Mouse (Mus musculus): ENCODE measurements at regions not wholly inside any gene's neighbourhood (a gene's known extent, or its start where the extent isn't known, plus 50 kb on each side); places are given as distances from the start of the nearest gene placed in this dataset.

DNA sequence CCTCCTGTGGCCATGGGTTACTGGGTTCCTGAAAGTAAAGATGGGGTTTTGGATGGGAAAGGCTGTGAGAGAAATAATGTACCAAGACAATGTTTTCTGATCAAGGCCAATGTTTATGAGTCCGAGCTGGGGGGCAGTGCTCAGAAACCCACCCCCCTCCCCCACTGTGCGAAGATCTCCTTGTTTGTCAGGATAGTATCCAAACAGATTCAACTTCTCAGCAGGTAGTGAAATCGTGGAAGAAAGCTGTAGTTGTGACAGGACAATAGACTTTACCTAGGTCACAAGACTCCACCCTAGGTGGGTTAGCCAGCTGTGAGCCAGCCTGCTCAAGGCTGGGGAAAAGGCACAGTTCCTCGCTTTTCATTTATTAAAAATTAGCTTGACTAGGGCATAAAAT is 6688.6 kb upstream of the Gm7489 start:
- no peak for TF ChIP-seq GATA1 (IDR thresholded peaks at IDR 0.05; ENCODE audit: low read length)

DNA sequence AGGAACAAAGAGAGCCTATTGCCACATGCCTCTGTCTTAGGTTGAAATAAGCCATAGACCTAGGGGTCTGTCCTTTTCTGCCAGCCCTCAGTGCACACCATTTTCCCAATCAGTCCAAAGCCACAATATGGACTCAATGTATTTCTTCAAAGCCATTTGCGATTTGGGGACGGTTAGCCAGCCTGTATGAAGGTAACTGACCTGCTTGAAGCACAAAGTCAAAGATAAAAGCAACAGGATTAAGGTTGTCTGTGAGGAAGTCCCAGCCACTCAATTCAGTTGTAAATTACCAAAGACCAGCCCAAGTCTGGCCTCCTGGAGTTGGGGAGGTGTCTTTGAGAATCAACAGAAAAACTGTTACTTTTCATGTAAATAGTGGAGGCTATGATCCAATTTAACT is 6688.1 kb upstream of the Gm7489 start:
- TF ChIP-seq GATA1 (IDR thresholded peaks at IDR 0.05; ENCODE audit: low read length): no peak

DNA sequence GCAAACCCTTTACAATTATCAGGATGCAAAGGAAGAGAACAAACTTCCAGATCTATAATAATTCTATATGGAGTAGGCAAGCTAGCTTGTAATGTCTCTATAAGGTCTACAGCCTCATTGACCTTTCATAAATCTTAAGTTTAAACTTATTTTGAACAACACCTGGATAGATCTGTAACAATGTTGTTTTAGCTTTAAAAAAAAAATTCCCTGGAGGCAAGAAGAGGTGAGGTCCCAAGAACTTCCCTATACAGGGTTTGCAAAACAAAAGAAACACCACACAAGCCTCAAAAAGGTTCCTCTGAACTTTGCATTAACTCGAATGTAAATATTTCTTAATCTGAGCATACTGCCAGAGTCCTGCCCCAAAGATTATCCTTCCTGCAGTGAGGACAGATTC is 6685.3 kb upstream of the Gm7489 start:
- no peak for TF ChIP-seq GATA1 (IDR thresholded peaks at IDR 0.05; ENCODE audit: low read length)

DNA sequence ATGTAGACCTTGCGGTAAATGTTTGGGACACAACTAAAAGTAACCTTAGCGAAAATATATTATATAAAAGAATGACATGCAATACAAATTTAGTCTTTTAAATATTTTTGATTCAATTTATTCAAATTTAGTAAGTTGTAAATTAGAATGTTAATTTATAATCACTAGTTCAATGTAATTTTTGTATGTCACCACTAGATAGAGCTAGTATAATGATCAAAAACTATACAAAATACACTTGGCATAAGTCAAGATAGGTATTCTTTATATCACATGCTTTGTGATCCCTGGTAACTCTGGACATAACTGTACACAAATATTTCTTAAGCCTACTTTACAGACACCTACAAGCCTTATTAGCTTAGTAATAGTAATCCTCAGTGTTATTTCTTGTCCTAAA is 6682.6 kb upstream of the Gm7489 start:
- TF ChIP-seq GATA1 (IDR thresholded peaks at IDR 0.05; ENCODE audit: low read length): no peak

DNA sequence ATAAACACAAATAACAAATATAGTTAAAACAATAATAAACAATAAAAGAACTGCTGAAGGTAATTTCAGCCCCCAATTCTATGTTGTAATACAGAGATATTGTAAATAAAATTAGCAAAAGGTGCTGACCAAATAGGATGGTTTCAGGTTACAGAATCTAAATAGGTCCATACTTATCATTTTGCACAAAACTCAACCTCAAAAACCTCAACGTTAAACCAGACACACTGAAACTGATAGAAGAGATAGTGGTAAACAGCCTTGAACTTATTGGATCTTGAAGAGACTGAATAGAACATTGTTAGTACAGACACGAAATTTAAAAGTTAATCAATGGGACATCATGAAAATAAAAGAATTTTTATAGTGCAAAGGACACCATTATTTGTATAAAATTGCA is 6649.1 kb upstream of the Gm7489 start:
- TF ChIP-seq GATA1 (IDR thresholded peaks at IDR 0.05; ENCODE audit: low read length): peak; percentile 76

All from G1E-ER4 (cell line).